Mouse (Mus musculus) testis, adult 2 months (tissue): ENCODE data around the gene Psmd12. TPM values are rescaled to one million over a fixed set of nuclear protein-coding genes. Genes with fewer than 3 reads are reported as not detected.

Experiments used
- H3K27ac ChIP-seq: fragments of 200-500 bp; 2 replicates; pipeline ENCODE4 v1.5.1; 2012; ENCODE audit warnings: low read depth, low read length; ENCODE audit not compliant: control insufficient read depth, insufficient read depth
- H3K27me3 ChIP-seq: fragments of 200-500 bp; 2 replicates; pipeline ENCODE4 v1.6.1; 2012; ENCODE audit warnings: mild to moderate bottlenecking, low read length, moderate library complexity; ENCODE audit not compliant: control insufficient read depth, insufficient read depth
- H3K36me3 ChIP-seq: fragments of 200-500 bp; 2 replicates; pipeline ENCODE4 v1.6.1; 2012; ENCODE audit warnings: mild to moderate bottlenecking, low read length; ENCODE audit not compliant: control insufficient read depth, insufficient read depth
- H3K4me1 ChIP-seq: fragments of 200-500 bp; 2 replicates; pipeline ENCODE4 v1.6.1; 2012; ENCODE audit warnings: low read length; ENCODE audit not compliant: control insufficient read depth, insufficient read depth
- H3K4me3 ChIP-seq: fragments of 200-500 bp; 2 replicates; pipeline ENCODE4 v1.5.1; 2012; ENCODE audit warnings: low read depth, mild to moderate bottlenecking, low read length, moderate library complexity, mixed read lengths; ENCODE audit not compliant: control insufficient read depth
- CTCF ChIP-seq: fragments of 200-500 bp; IDR thresholded peaks from 2 replicates; pipeline ENCODE4 v1.5.1; 2012; ENCODE audit warnings: low read depth, mild to moderate bottlenecking, inconsistent platforms, low read length, moderate library complexity; ENCODE audit not compliant: control insufficient read depth, insufficient read depth, insufficient replicate concordance
- POLR2A ChIP-seq: fragments of 200-500 bp; IDR thresholded peaks from 2 replicates; pipeline ENCODE4 v1.6.1; 2012; ENCODE audit warnings: low read depth, mild to moderate bottlenecking, inconsistent platforms, low read length, moderate library complexity; ENCODE audit not compliant: control insufficient read depth
- polyA plus RNA-seq: library from polyadenylated mRNA; depleted of rRNA; stranded (reverse); fragments of >200 nt; gene quantifications from 2 replicates; pipeline ENCODE4 v1.2.3, GENCODE M21; 2012

The Psmd12 gene
- polyA plus RNA-seq, 1 experiment: 28.0 TPM

GRCm38 (mm10) chr11:107516387-107516786 lies 37.1 kb downstream of the Psmd12 start:
- no peaks in the 10 kb centered on the region for H3K36me3 ChIP-seq
- no peak overlapping the region for H3K4me3 ChIP-seq
- H3K27me3 ChIP-seq: no peaks in the 10 kb centered on the region
- no peaks in the 10 kb centered on the region for H3K4me1 ChIP-seq
- no peak overlapping the region for H3K27ac ChIP-seq
- no peak for TF ChIP-seq CTCF
- no peak for TF ChIP-seq POLR2A

GRCm38 (mm10) chr11:107518645-107519429 lies 39.6 kb downstream of the Psmd12 start:
- Histone ChIP-seq H3K4me3 (no peak overlapping the region), H3K4me1 (no peaks in the 10 kb centered on the region), H3K27ac (peak overlapping the region; percentile 2), H3K27me3 (no peaks in the 10 kb centered on the region), H3K36me3 (no peaks in the 10 kb centered on the region)
- TF ChIP-seq POLR2A: no peak
- TF ChIP-seq CTCF: no peak

GRCm38 (mm10) chr11:107521153-107521552 lies 41.9 kb downstream of the Psmd12 start:
- Histone ChIP-seq H3K27ac (peak overlapping the region; percentile 75), H3K36me3 (no peaks in the 10 kb centered on the region), H3K4me3 (no peak overlapping the region), H3K4me1 (no peaks in the 10 kb centered on the region), H3K27me3 (no peaks in the 10 kb centered on the region)
- no peak for TF ChIP-seq CTCF
- TF ChIP-seq POLR2A: no peak

- Histone ChIP-seq H3K27ac (no peak overlapping the region), H3K36me3 (no peaks in the 10 kb centered on the region), H3K27me3 (no peaks in the 10 kb centered on the region), H3K4me1 (no peaks in the 10 kb centered on the region), H3K4me3 (no peak overlapping the region; the same call in 1 of the 2 replicates)
- TF ChIP-seq CTCF (no peak), POLR2A (no peak)
Measured at GRCm38 (mm10) chr11:107524966-107525365, 45.7 kb downstream of the Psmd12 start.

GRCm38 (mm10) chr11:107527632-107528031 lies 48.3 kb downstream of the Psmd12 start:
- Histone ChIP-seq H3K4me1 (peaks cover 3% of the 10 kb centered on the region; the same call in 1 of the 2 replicates), H3K36me3 (no peaks in the 10 kb centered on the region), H3K27me3 (no peaks in the 10 kb centered on the region), H3K4me3 (no peak overlapping the region), H3K27ac (no peak overlapping the region)
- TF ChIP-seq POLR2A: no peak
- TF ChIP-seq CTCF: no peak

GRCm38 (mm10) chr11:107529320-107529719 lies 50.0 kb downstream of the Psmd12 start:
- TF ChIP-seq CTCF (no peak), POLR2A (no peak)
- peaks cover 3% of the 10 kb centered on the region; the same call in 1 of the 2 replicates for H3K4me1 ChIP-seq
- peak overlapping the region; percentile 65 for H3K27ac ChIP-seq
- H3K4me3 ChIP-seq: no peak overlapping the region
- no peaks in the 10 kb centered on the region for H3K36me3 ChIP-seq
- no peaks in the 10 kb centered on the region for H3K27me3 ChIP-seq

- Histone ChIP-seq H3K36me3 (no peaks in the 10 kb centered on the region), H3K4me1 (peaks cover 3% of the 10 kb centered on the region; the same call in 1 of the 2 replicates), H3K4me3 (no peak overlapping the region), H3K27me3 (no peaks in the 10 kb centered on the region), H3K27ac (peak overlapping the region; percentile 49; the same call in 1 of the 2 replicates)
- TF ChIP-seq POLR2A (no peak), CTCF (no peak)
Measured at GRCm38 (mm10) chr11:107531445-107531844, 52.2 kb downstream of the Psmd12 start.
